Mouse (Mus musculus): Measurements from ENCODE around the gene Tas1r1.

Tas1r1 gene

DNA sequence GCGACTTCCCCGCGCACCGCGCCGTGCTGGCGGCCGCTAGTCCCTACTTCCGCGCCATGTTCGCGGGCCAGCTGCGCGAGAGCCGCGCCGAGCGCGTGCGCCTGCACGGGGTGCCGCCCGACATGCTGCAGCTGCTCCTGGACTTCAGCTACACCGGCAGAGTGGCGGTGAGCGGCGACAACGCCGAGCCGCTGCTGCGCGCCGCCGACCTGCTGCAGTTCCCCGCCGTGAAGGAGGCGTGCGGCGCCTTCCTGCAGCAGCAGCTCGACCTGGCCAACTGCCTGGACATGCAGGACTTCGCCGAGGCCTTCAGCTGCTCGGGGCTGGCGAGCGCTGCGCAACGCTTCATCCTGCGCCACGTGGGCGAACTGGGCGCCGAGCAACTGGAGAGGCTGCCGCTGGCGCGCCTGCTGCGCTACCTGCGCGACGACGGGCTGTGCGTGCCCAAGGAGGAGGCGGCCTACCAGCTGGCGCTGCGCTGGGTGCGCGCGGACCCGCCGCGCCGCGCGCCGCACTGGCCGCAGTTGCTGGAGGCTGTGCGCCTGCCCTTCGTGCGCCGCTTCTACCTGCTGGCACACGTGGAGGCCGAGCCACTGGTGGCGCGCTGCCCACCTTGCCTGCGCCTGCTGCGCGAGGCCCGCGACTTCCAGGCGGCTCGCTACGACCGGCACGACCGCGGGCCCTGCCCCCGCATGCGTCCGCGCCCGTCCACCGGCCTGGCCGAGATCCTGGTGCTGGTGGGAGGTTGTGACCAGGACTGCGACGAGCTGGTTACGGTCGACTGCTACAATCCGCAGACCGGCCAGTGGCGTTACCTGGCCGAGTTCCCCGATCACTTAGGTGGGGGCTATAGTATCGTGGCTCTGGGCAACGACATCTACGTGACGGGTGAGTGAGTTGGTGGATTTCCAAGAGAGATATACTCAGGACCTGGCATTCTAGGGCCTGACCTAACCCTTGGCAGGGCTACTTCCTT, 29.0 kb downstream of the Tas1r1 start:
- peak; percentile 97 for DNase-seq

DNA sequence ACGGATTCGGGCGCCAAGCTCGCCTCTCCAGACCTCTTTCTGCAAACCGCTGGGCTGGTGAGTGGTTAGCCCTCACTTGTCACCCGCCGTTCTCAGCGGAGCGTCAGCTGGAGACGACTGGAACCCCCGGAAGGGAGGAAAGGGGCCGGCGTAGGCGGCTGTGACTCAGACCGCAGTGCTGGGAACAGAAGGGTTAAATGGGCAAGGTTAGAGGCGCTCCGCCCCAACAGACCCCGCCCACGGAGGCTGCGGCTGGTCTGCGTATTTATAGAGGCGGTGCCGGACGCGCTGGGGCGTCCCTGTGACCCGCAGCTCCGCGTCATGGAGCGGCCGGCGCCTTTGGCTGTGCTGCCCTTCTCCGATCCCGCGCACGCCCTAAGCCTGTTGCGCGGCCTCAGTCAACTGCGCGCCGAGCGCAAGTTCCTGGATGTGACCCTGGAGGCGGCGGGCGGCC, 29.7 kb downstream of the Tas1r1 start, which contains the start of gene Klhl21:
Gene Klhl21, plus strand, starts transcription at position 182 of the 454 bp plus-strand sequence.
- DNase-seq, result peak; percentile 100

DNA sequence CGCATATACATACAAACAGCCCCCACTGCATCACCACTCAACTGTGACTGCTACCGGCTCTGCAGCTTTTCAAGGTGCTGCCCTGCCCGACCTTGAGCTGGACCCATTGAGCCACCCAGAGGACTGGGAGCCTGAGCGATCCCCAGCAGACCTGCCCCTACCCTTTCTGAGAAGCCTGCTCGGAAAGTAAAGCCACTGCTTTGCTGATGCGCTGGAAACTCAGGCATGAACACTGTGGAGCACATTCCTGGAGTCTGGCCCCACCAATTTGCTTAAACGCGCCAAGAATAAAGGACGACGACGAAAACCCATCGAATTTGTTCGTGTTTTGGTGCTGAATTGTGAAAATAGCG, 30.2 kb downstream of the Tas1r1 start:
- DNase-seq, result peak; percentile 95

DNA sequence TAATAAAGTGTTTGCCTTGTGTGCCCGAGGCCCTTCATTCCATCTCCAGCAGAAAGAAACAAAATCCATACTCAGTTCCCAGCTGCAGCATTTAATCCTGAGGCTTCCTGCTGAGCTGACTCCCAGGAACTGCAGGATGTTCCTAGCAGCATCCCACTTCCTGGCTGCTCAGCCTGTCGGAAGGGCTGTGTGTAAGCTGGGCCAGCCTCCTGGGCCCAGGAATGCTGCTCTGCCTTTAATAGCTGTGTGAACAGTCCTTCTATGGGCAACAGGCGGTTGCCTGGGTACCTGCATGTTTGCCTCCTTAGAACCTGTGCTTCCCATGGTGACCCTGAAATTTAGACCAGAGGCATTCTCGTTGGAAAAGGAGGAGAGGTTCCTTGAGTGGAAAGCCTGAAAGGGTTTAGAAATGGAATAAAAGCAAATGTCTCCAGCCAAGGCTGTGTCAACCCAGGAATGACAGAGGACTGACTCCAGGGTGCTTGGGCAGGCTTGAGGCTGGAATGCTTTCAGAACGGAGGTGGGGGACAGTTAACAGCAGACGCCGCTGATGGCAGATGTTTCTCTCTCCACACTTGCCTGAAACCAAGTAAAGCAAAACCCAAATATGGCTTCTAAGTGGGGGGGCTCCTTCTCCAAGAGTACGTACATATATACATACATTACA, 30.8 kb downstream of the Tas1r1 start:
- peak; percentile 97 for DNase-seq

DNA sequence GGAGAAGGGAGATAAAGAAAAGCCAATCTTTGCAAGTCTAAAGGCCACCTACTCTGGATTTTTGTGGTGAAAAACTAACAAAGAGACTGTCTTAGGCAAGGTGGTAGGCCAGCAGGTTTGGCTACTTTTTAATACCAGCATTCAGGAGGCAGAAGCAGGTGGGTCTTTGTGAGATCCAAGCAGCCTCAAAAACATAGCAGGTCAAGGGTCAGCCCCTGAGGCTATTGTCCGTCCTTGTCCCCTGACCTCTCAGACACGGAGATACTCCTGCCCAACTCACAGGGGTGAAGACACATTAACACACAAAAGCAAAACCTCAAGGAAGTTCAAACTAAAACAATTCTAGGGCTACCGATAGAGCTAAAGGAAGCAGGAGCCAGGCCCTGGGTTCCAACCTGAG, 31.6 kb downstream of the Tas1r1 start:
- no peak for DNase-seq

DNA sequence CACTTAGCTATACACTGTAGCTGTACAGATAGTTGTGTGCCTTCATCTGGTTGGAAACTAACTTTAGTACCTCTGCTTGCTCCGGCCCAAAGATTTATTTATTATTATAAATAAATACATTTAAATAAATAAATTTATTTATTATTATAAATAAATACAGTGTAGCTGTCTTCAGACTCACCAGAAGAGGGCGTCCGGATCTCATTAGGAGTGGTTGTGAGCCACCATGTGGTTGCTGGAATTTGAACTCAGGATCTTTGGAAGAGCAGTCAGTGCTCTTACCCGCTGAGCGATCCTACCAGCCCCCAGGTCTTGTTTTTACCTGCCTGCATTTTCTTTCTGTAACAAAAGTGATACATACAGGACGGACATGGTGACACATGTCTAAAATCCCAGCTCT, 32.2 kb downstream of the Tas1r1 start:
- no peak for DNase-seq

DNA sequence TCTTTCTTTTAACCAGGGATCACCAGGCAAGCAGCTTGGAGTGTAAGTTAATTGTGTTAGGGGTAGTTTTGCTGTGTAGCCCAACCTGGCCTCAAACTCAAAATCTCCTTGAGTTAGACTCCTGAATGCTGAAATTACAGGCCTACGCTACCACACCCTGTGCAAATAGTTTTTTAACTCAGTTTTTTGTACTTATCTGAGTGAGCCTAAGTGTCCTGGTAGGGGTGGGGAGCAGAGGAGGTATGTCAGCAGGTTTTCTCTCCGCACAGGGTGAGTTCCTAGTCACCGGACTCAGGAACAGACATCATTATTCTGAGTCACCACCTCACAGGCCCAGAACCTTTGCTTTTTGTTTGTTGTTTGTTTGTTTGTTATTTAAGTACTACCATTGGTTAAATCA, 36.3 kb downstream of the Tas1r1 start:
- no peak for DNase-seq

DNA sequence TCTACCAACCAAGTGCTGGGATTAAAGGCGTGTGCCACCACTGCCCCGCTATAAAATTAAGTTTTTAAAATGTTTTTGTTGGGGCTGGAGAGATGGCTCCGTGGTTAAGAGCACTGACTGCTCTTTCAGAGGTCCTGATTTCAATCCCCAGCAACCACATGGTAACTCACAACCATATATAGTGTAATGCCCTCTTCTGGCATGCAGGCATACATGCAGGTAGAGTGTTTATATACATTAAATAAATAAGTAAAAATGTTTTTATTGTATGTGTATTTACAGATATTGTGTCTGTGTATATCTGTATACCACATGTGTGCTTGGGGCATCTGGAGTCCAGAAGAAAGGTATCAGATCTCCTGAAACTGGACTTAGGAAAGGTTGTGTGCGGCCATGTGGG, 37.0 kb downstream of the Tas1r1 start:
- no peak for DNase-seq

DNA sequence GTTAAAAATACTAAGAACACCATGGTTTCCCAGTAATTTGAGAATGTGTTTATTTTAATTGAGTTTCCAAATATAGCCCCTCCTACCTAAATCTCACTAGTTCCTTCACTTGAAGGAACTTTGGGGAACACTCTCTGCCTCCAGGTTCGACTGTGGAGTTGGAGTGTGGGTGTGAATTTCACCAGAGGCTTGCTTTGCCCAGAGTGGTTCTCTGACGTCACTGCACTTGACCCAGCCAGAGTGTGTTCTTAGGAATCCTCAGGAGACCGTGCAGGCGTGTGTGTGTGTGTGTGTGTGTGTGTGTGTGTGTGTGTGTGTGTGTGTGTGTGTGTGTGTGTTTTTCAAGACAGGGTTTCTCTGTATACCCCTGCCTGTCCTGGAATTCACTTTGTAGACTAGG, 37.5 kb downstream of the Tas1r1 start:
- DNase-seq, result no peak

DNA sequence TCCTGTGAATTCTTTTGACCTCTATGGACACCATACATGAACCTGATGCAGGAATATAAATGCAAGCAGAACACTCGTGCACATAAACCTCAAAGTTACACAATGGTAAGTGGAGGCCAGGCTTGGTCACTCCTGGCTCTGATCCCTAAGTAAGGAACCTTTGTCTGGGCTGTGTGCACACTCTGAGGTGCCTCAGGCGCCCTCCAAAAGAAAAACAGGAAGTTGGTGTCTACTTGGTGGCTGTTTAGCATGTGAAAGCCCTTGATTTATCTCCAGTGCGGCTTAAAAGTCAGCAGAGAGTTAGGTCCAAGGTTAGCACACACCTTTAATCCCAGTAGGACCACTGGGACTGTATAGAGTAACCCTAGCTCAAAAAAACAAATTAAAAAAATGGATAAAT, 38.9 kb downstream of the Tas1r1 start:
- peak; percentile 83 for DNase-seq

DNA sequence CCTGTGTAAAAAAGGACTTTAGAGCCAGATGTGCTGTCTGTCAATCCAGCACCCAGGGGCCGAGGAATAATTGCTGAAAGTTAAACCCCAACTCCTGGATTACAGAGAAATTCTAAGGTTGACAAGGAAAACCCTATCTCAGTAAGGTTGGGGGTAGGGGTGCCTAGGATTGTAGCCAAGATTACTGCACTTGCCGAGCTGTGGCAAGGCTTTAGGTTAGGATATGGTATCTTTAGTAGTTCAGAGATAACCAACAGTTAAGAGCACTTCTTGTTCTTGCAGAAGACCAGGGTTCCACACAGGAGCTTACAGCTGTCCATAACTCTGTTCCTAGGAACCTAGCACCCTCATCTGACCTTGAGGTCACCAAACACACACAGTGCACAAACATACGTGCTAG, 40.7 kb downstream of the Tas1r1 start:
- DNase-seq, result peak; percentile 82

DNA sequence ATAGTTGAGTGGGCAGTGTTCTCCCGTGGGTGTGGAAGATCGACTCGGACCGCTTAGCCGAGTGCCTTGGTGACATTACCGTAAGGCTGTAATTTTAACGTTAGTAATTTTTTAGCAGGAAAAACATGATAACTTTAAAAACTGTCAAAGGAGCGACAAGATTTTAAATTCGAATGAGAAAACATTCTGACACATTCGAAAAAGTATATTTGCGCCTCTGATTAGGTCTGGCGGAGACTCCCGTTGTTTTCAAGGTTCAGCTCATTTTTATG, 41.5 kb downstream of the Tas1r1 start:
- no peak for DNase-seq

DNA sequence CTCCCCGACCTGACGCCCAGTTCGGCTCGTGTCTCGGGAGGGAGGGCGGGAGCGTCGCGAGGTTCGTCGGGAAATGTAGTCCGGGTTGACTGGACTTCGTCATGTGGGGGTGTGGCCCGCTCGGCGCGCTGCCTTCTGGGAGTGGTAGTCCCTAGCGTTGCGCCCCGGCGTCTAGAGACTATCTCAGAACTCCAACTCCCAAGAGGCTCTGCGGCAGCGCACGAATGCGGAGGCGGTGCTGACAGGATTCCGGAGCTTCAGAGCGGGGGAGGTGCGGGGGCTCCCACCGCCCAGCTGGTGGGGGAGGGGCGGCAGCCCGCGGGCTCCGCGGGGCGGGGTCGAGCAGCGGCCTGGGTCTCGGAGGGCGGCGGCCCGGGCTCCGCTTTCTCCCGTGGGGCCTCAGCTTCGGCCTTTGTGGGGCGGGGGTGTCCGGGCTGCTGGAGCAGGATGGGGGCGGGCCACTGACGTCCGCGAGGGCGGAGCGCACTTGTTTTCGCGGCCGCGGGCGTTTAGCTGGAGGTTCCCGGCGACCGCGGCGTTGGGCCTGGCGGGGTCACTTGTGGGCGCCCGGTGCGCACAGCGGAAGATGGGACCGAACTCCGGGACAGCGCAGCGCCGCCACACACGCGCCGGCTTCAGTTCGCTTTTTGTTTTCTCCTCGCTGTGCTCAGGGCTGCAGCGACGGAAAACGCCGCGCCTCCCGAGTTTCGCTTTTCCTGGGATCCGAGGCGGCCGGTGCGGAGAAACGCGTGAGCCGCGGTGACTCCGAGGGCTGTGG, 42.0 kb downstream of the Tas1r1 start, which contains the start of gene Phf13:
Gene Phf13, minus strand, starts transcription at position 86 of the 778 bp plus-strand sequence.
- DNase-seq, result peak; percentile 100

DNA sequence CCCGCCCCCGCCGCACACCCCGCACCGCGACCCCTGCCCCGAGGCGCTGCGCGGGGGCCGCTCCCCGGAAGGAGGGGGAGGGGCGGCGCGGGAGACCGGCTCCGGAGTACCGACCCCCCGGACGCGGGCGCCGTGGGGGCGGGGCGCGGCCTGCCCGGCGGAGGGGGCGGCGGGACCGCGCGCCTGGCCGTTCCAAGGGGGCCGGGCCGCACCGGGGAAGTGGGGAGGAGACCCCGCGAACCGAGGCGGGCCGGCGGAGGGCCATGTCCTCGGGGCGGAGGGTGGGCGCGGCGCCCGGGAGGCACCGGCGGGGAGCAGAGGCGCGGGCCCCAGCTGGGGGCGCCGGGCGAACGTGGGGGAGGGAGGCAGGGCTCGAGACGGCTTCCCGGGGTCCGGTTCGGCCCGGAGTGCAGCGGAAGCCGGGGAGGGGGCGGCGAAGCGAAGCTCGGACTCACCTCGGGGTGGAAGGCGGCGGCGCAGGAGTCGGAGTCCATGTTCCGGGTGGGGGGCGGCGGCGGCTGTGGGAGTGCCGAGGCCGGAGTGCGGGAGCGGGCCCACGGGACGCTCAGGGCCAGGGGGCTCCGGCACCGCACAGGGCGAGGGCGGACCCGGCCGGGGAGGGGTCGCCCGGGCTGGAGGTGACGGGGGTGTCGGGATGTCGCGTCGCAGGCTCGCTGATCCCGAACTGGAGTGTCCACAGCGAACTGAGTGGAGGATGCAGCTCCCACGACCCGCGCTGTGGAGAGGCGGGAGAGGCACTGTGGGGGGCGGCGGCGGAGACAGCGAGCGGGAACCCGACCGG, 42.8 kb downstream of the Tas1r1 start:
- DNase-seq, result no peak

DNA sequence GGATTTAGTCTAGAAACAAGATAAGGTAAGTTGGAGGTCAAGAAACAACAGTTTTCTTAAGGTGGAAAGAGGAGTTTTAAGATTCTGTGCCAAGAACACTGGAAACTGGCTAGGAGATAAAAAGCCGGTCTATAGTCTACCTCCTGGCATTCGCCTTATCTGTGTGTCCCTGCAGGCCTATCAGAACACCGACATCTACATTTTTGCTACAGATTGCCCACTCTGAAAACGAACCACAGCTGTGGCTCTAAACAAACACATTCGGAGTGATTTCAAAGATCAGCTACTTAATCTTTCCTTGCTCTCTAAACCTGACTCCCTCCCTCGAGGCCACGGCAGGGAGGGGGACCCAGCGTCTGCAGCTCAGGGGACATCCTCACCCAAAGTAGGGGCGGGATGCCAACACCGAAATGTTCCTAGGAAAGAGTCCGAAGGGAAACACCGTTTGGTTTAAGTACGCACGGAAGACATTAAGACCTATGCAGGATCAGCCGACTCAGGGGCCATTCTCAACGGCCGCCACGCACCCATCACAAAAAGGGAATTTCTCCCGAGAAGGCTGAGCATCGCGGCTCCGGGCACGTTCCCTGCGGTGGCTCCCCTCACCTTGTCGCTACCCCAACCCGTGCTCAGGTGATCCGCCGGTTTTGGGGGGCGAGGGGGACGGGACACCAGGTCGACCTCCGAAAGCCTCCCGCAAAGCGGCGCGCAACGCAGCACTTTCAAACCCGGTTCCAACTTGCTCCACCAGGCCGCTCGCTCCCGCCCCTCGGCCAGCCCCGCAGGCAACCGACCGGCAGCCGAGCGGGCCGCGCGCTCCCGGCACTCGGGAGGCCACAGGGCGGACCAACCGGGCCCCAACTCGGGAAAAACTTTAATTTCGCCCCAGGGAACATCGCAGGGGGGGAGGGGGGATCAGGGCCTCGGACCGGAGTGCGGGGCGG, 43.9 kb downstream of the Tas1r1 start:
- peak; percentile 95 for DNase-seq

DNA sequence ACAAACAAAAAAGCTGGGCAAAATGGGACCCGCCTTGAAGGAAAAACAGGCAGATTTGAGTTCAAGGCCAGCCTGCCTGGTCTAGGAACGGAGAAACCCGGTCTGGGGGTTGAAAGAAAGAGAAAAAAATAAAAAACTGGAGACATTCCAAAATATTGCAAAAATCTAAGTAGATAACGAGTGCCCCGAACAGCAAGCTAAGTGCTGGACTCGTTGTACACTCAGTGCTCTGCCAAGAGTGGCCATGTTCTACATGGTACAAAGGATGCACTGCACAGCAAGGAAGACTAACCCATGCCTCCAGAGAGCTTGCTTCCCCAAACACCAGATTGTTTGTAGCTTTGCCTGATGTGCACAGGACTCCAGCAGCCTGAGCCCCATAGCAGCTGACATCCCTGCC, 45.3 kb downstream of the Tas1r1 start:
- DNase-seq, result no peak

DNA sequence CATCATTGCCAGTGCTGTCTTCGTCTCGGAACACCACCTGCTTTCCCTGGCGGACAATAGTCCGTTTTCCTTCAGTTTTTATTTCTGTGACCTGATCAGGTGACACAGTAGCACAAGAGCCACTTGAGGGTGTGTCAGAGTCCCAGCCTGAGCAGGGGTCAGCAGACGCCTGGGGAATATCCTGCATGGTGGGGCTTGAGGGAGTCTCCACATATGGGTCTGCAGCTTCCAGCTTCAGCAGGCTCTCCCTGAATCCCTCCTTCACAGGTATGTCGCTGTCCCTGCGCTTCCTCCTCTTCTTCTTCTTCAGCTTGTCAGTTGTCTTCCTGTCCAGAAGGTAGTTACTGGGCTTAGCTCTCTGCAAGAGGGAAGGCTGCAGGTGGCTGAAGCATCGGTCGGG, 46.3 kb downstream of the Tas1r1 start:
- peak; percentile 91 for DNase-seq

DNA sequence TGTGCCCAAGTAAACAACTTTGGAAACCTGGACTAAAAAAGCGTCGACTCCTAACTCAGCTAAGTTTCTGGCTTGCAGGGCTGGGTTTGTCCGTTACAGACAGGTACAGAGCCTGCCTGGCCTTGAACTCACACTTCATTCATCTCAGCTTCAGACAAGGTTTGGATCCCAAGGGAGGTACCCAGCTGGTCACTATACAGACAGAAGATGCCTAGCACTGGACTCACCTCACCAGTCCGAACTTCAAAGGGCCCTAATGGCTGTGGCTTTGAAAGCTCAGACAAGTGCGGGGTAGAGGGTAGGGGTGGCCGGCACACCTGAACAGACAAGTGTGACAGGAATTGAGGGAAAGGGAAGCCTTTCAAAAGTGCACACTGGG, 49.3 kb downstream of the Tas1r1 start:
- DNase-seq, result peak; percentile 93

DNA sequence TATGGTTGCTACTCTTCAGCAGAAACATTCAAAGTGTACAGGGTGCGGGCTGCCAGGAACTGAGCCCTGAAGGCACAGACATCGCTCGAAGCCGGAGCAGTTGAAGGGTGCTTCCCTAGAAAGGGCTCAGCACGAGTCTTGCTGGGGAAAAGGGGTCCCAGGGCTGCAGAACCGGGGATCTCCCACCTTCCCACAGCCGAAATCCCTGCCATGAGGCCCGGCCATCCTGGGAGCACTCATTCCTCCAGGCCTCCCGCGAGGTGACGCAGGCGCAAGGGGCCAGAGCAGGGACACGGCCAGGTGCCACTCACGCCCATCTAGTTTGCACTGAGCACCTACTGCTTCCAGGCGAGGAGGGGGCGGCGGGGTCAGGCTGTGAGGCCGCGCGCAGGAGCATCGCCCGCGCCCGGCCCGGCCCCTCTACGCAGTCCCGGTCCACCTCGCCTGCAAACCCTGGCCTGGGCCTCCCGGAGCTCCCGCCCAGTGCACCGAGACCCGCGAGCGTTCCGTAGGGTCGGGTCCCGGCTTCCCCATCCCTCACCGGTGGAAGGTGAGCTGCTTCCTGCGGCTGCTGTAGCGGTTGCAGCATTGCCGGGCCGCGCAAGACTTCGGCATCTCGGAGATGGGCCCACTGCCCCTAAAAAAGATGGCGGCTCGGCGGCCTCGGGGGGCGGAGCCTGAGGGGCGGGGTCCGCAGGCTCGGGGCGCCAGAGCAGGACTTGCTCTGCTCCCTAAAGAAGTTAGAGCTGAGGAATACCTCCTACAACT, 49.8 kb downstream of the Tas1r1 start, which contains the start of gene Thap3:
Gene Thap3, minus strand, starts transcription at position 656 of the 768 bp plus-strand sequence.
- DNase-seq, result peak; percentile 98

DNA sequence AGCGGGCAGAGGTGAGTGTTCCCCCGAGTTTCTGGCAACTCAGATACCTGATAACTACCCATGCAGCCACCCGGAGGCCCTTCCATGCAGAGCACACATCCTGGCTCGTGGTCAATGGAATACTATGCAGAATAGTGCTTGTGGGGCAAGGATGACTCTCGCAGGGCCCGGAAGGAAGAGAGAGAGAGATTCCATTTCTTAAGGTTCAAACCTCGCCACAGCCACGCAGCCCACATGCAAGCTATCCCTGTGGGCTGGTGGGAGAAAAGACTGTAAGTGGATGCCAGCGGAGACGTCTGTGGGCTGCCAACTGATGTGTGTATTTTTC, 50.4 kb downstream of the Tas1r1 start:
- DNase-seq, result no peak

DNA sequence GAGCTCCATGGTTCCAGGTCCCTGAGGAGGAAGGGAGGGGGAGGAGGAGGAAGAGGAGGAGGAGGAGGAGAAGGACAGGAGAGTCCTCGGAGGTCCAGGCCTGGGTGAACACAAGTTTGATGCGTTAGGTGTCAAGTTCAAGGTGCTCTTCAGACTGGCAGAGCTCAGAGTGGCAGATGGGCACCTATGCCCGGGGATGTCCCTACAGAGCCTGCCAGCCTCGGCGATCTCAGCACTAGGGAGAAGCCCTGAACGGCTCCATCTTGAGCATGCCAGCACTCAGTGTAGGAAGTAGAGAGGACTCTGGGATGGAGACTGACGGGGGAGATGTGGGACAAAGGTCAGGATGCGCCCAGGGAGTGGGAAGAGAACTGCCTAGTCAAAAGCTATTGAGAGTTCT, 51.7 kb downstream of the Tas1r1 start:
- no peak for DNase-seq

All from heart, adult 11 months (tissue).